Mouse (Mus musculus) cerebellum, adult 2 months (tissue): ENCODE measurements around the gene Fcho2.

ENCODE experiments used
- CTCF ChIP-seq: fragments of 200-500 bp; IDR thresholded peaks from 2 replicates; pipeline ENCODE4 v1.5.1; 2011; ENCODE audit warnings: low read depth, mild to moderate bottlenecking, control low read depth, low read length, moderate library complexity, borderline replicate concordance; ENCODE audit not compliant: insufficient read depth
- POLR2A ChIP-seq: fragments of 200-500 bp; IDR thresholded peaks from 2 replicates; pipeline ENCODE4 v1.6.1; 2011; ENCODE audit warnings: low read length, control low read depth, borderline replicate concordance; ENCODE audit not compliant: insufficient read depth

GRCm38 (mm10) chr13:98722296-98722695 lies 93.0 kb downstream of the Fcho2 start:
- TF ChIP-seq POLR2A, result no peak
- no peak for TF ChIP-seq CTCF
